Mouse (Mus musculus) neural tube, embryonic 14.5 days (tissue): ENCODE measurements around the gene Dars. TPM values are rescaled to one million over a fixed set of nuclear protein-coding genes. Genes with fewer than 3 reads are reported as not detected.
A peak's percentile ranks its signal among the peaks of the same experiment; 100 is the strongest.

Experiments used
- ATAC-seq: fragments of 200-750 bp; cut with Nextera tagmentation; 2 replicates; pipeline ENCODE4 v1.8.0; 2017; ENCODE audit warnings: low read depth, mild to moderate bottlenecking, moderate TSS enrichment, moderate library complexity
- H3K27ac ChIP-seq: fragments of 300-500 bp; sonication (generic); 2 replicates; pipeline ENCODE4 v1.5.1; 2014; ENCODE audit warnings: low read depth, mild to moderate bottlenecking, control low read depth, low read length, moderate library complexity, mixed read lengths
- H3K27me3 ChIP-seq: fragments of 300-500 bp; sonication (generic); 2 replicates; pipeline ENCODE4 v1.6.1; 2014; ENCODE audit warnings: low read length; ENCODE audit not compliant: control insufficient read depth, insufficient read depth
- H3K36me3 ChIP-seq: fragments of 300-500 bp; sonication (generic); 2 replicates; pipeline ENCODE4 v1.6.1; 2014; ENCODE audit warnings: low read length, mixed read lengths; ENCODE audit not compliant: control insufficient read depth, insufficient read depth
- H3K4me1 ChIP-seq: fragments of 300-500 bp; sonication (generic); 2 replicates; pipeline ENCODE4 v1.6.1; 2014; ENCODE audit warnings: low read length; ENCODE audit not compliant: control insufficient read depth, insufficient read depth
- H3K4me2 ChIP-seq: fragments of 300-500 bp; sonication (generic); 2 replicates; pipeline ENCODE4 v1.6.1; 2014; ENCODE audit warnings: mild to moderate bottlenecking, low read depth, low read length, control low read depth
- H3K4me3 ChIP-seq: fragments of 300-500 bp; sonication (generic); 2 replicates; pipeline ENCODE4 v1.5.1; 2014; ENCODE audit warnings: low read depth, low read length, control low read depth, mixed read lengths
- H3K9ac ChIP-seq: fragments of 300-500 bp; sonication (generic); replicated peaks from 2 replicates; pipeline ENCODE4 v1.6.1; 2014; ENCODE audit warnings: low read depth, mild to moderate bottlenecking, control low read depth, low read length, mixed read lengths
- H3K9me3 ChIP-seq: fragments of 300-500 bp; sonication (generic); 2 replicates; pipeline ENCODE4 v1.6.1; 2016; ENCODE audit warnings: low read length; ENCODE audit not compliant: control insufficient read depth
- WGBS: fragments of 180-500 bp; shearing (Covaris S2); extraction: QIAGEN DNeasy Blood & Tissue Kit; methylation state at CpG from one replicate; pipeline ENCODE4 v1.1.7; 2014; 5-methylcytosine and 5-hydroxymethylcytosine counted together
- polyA plus RNA-seq: library from polyadenylated mRNA; unstranded; fragments of >200 nt; fragmentation: Nextera tagmentation; extraction: Ambion mirVana; gene quantifications from 2 replicates; pipeline ENCODE4 v1.2.1, GENCODE M21; 2014

Dars gene
- 94.2 and 97.1 TPM in 2 replicates for polyA plus RNA-seq

DNA sequence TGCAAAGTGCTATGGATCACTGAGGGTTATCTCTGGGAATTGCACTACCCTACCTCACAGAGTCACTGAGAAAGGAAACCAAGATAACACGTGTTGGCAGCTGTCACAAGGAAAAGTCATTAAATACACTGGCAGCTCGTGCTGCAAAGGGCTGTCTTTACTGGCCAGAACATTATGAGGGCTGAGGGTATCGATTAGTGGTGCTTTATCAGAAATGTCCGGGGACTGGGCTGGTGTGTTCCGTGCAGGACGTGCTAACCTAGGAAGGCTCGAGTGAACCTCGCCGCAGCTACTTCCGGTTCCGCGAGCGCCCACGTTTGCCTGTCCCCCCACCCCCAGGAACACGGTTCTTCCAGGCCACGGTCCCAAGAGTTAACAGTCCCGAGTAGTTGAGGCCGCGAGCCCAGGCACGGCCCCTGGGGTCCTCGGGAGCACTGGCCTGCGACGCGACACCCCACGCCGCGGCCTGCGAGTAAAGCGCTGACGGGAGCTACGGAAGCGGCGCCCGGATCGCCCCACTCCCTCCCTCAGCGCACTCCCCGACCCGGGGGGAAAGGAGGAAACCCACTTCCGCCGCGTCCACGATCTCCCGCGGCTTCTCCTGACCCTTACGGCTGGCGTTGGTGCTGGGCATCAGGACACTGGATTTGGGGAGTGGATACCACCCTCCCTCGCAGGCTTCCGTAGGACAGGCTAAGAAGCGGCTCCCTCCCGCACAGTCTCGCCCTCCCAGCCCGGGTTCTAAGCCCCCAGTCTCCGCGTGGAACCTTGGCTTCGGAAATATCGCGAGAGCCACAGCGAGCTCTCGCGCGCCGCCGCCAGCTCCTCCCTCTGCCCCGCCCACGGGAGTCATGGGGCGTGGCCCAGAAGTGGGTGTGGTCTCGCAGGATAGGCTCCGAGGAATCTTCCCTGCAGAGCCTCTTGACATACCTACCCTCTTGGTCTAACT, at the start of gene Dars:
Dars (minus strand) TSS at position 785 of the 949 bp plus-strand sequence.
- no peaks in the 10 kb centered on the region for H3K27me3 ChIP-seq
- no peaks in the 10 kb centered on the region for H3K4me1 ChIP-seq
- H3K27ac ChIP-seq, result peak within 1 kb of the TSS; percentile 84
- no peaks in the 10 kb centered on the region for H3K36me3 ChIP-seq
- WGBS, result under 1% methylated on average over 53 of the region's 68 CpGs
- no peaks in the 10 kb centered on the region for H3K9me3 ChIP-seq
- peak; percentile 95 for ATAC-seq
- H3K4me2 ChIP-seq, result peak within 1 kb of the TSS; percentile 50
- H3K4me3 ChIP-seq, result peak within 1 kb of the TSS; percentile 73
- peak within 1 kb of the TSS; percentile 90 for H3K9ac ChIP-seq

DNA sequence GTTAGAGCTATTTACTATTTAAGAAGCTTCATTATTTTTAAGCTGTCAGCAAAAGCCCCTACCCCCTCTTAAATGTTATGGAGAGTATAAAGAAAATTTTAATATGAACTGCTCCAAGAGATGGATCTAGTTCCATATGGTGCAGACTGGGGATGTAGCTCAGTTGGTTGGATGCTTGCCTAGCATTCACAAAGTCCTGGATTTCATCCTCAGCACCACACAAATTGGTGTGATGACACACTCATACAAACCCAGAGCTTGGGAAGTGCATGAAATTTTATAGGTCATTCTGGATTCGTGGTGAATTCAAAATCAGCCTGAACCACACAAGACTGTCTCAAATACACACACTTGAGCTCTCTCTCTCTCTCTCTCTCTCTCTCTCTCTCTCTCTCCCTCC, 49.7 kb upstream of the Dars start:
- H3K9me3 ChIP-seq, result no peaks in the 10 kb centered on the region
- no peak overlapping the region for H3K27ac ChIP-seq
- no peak overlapping the region for H3K4me2 ChIP-seq
- no peak overlapping the region for H3K4me3 ChIP-seq
- no peaks in the 10 kb centered on the region for H3K36me3 ChIP-seq
- ATAC-seq, result no peak
- WGBS, result 45% methylated on average over 1 of the region's 1 CpGs
- no peaks in the 10 kb centered on the region for H3K4me1 ChIP-seq
- no peaks in the 10 kb centered on the region for H3K27me3 ChIP-seq
- no peak overlapping the region for H3K9ac ChIP-seq

DNA sequence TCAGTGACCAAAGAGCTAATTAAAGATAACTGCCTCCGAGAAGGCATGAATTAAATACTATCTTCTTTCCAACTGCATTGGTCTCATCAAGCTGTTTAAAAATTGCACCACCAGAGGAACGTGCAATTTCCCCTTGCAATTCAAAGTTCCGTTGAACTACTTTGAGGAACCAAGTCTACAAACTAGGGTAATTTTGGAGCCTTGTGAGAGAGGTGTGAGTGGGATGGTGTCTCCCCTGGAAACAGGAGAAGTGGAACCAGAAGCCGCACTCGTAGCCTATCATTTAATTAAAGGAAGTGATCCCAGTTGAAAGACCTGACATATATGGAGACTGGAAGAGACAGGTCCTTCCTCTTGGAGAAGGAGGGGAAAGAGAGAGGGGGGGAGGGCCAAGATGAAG, 46.3 kb upstream of the Dars start:
- H3K4me2 ChIP-seq, result no peak overlapping the region
- no peak overlapping the region for H3K9ac ChIP-seq
- no peaks in the 10 kb centered on the region for H3K4me1 ChIP-seq
- no peak for ATAC-seq
- WGBS, result 86% methylated on average over 5 of the region's 5 CpGs
- no peaks in the 10 kb centered on the region for H3K9me3 ChIP-seq
- no peak overlapping the region for H3K4me3 ChIP-seq
- H3K36me3 ChIP-seq, result no peaks in the 10 kb centered on the region
- H3K27me3 ChIP-seq, result no peaks in the 10 kb centered on the region
- H3K27ac ChIP-seq, result no peak overlapping the region

DNA sequence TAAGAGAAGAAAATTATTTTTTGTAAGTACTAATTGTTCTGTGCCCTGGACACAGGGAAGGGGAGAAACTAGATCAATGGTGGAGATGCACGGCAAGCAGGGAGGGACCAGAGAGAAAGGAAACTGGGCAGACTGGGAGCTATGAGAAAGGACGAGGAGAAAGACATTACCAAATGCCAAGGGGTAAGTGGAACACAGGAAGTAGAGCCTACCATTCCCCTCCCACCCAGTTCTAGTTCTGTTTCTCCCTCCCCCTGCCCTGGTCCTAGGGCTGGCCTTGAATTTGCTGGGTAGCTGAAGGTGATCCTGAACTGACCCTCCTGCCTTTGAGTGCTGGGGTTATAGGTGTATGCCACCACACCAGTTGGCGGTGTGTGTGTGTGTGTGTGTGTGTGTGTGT, 45.2 kb upstream of the Dars start:
- Histone ChIP-seq H3K4me2 (no peak overlapping the region), H3K27me3 (no peaks in the 10 kb centered on the region), H3K9ac (no peak overlapping the region), H3K4me3 (no peak overlapping the region), H3K4me1 (no peaks in the 10 kb centered on the region), H3K27ac (no peak overlapping the region), H3K9me3 (no peaks in the 10 kb centered on the region), H3K36me3 (no peaks in the 10 kb centered on the region)
- ATAC-seq, result no peak
- 75% methylated on average over 3 of the region's 3 CpGs for WGBS

DNA sequence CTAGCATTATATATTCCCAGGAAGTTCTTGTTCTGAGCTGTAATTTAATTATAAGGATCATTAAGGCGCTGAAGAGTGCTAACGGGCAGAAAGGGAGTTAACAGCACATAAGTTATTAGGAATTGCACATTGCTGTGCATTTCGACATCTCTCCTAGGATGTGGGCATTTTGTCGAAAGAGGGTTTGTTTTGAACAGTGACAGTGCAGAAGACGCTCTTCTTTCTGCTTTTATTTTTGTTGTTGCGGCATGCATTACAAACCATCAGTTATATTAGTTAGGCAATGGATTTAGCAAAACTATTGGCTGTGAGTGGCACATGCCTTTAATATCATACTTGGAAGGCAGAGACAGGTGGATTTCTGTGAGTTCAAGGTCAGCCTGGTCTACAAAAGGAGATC, 43.6 kb upstream of the Dars start:
- Histone ChIP-seq H3K4me2 (no peak overlapping the region), H3K9me3 (no peaks in the 10 kb centered on the region), H3K4me3 (no peak overlapping the region), H3K27ac (no peak overlapping the region), H3K4me1 (no peaks in the 10 kb centered on the region), H3K27me3 (no peaks in the 10 kb centered on the region), H3K9ac (no peak overlapping the region), H3K36me3 (no peaks in the 10 kb centered on the region)
- no peak for ATAC-seq
- WGBS, result 64% methylated on average over 6 of the region's 6 CpGs

DNA sequence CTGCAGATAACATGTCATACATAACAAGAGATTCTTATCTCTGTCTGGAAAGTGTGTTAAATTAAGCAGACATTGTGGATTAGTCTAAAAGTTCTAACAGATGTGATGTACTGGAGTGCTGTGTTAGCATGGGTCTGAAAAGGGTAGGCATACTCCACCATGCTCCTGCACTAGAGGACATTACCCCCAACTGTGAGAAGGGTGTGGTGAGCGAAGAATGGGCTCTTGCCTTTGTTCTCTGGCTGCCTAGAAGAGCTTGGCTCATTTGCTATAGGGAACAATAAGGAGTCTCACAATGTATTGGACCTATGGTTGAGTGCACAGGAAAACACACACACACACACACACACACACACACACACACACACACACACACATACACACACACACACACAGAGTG, 42.3 kb upstream of the Dars start:
- Histone ChIP-seq H3K9me3 (no peaks in the 10 kb centered on the region), H3K4me3 (no peak overlapping the region), H3K4me2 (no peak overlapping the region), H3K27ac (no peak overlapping the region), H3K4me1 (no peaks in the 10 kb centered on the region), H3K9ac (no peak overlapping the region), H3K36me3 (no peaks in the 10 kb centered on the region), H3K27me3 (no peaks in the 10 kb centered on the region)
- 62% methylated on average over 1 of the region's 1 CpGs for WGBS
- no peak for ATAC-seq

DNA sequence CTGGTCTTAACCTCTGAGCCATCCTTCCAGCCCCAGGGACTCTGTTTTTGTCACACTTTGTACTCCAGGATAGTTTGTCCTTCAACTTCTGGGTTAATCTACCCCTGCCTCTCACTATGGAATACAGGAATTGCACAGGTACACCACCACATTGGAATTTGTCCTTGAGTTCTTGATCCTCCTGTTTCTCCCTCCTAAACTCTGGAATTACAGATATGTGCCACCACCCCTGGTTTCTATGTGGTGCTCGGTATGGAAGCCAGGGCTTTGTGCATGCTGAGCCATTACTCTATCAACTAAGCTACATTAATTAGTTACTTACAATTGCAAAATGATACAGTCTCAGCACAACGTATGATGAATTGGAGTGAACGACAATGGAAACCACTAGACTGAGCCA, 41.8 kb upstream of the Dars start:
- Histone ChIP-seq H3K27me3 (no peaks in the 10 kb centered on the region), H3K4me1 (no peaks in the 10 kb centered on the region), H3K9me3 (no peaks in the 10 kb centered on the region), H3K9ac (no peak overlapping the region), H3K36me3 (no peaks in the 10 kb centered on the region), H3K27ac (no peak overlapping the region), H3K4me2 (no peak overlapping the region), H3K4me3 (no peak overlapping the region)
- WGBS, result 87% methylated on average over 3 of the region's 3 CpGs
- ATAC-seq, result no peak

DNA sequence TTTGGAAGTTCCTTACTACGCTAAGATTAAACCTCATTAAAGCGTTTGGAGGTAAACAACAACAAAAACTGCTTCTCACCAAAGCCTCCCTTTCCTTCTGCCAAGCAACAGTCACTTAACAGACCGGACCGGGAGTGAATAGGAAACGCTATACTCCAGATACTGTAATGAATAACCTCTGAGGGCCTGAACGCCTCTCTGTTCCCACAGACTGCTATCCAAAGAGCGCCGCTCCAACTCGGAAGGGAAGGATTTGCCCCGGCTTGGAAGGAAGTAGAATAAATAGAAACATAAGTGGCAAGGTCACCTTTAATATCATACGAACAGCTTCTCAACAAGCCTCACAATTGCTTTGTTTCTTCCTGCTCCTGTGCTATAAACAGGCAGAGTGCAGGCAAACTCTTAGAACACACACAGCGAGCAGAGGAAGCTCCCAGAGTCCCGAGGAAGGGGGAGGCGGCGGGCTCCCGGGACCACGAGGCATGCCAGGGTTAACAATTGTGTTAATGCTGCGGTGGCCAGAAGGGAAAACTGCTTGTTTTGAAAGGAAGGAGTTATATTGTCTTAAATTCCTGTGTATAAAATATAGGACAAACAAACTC, 39.8 kb upstream of the Dars start:
- no peak overlapping the region for H3K4me3 ChIP-seq
- H3K4me1 ChIP-seq, result no peaks in the 10 kb centered on the region
- no peaks in the 10 kb centered on the region for H3K36me3 ChIP-seq
- no peaks in the 10 kb centered on the region for H3K27me3 ChIP-seq
- no peak overlapping the region for H3K9ac ChIP-seq
- peak overlapping the region; percentile 0; the same call in 1 of the 2 replicates for H3K4me2 ChIP-seq
- 34% methylated on average over 18 of the region's 18 CpGs for WGBS
- no peak overlapping the region for H3K27ac ChIP-seq
- no peaks in the 10 kb centered on the region for H3K9me3 ChIP-seq
- ATAC-seq, result peak; percentile 75; the same call in 1 of the 2 replicates

DNA sequence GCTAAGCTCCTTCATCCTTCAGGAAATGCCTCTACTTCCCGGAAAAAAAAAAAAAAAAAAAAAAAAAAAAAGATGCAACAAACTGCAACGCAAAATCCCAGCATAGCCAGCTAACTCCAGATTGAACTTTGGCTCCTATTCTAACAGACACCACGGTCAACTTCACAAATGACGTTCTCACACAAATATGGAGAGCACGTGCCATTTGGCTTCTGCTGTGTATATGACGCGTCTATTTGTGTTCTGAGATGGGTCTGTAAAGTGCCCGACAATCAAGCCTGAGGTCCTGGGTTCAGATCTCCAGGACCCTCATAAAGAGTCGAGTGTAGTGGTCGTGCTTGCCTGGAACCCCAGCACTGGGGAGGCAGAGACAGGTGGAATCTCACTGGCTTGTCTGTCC, 39.1 kb upstream of the Dars start:
- no peaks in the 10 kb centered on the region for H3K4me1 ChIP-seq
- no peak for ATAC-seq
- H3K4me3 ChIP-seq, result no peak overlapping the region
- WGBS, result 87% methylated on average over 10 of the region's 10 CpGs
- no peak overlapping the region for H3K9ac ChIP-seq
- no peaks in the 10 kb centered on the region for H3K9me3 ChIP-seq
- H3K4me2 ChIP-seq, result no peak overlapping the region
- H3K36me3 ChIP-seq, result no peaks in the 10 kb centered on the region
- no peak overlapping the region for H3K27ac ChIP-seq
- H3K27me3 ChIP-seq, result no peaks in the 10 kb centered on the region
